Mouse (Mus musculus): ENCODE data around the gene Caln1. TPM values are rescaled to one million over a fixed set of nuclear protein-coding genes. Genes with fewer than 3 reads are reported as not detected.

Caln1 gene
- total and polyA plus RNA-seq, 2 experiments from 2014 or later: not detected

DNA sequence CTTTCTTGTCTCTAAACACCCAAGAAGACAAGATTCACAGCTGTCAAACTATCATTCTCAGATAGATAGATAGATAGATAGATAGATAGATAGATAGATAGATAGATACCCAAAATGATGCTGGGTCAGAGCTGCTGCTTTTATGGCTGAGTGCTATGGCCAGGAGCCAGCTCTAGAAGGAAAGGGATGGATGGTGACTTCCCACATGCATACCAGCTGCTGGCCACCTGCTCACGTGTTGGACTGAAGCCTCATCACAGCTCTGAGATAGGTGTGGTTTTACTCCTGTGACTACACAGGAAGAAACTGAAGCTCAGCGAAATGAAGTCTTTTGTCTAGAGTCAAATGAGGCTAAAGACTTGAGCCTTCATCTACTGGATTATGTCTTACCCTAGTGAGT lies 456.5 kb downstream of the Caln1 start:
- H3K9ac ChIP-seq (replicated peaks; ENCODE audit: low read depth, low read length): no peak overlapping the region

DNA sequence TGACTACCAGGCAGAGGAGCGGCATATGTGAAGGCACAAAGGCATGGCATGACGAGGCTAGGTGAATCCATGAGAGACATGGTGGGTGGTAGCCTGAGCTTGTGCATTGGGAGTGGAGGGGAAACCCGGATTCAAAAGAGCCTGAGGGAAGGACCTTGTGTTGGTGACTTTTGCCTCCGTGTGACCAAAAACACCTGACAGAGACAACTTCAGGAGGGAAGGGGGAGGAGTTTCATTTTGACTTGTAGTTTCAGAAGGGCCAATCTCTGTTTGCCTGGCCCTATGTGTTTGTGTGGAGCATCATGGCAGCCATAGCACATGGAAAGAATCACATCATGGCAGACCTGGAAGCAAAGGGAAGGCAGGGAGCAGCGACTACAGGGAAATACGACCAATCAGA lies 479.3 kb downstream of the Caln1 start:
- Histone ChIP-seq H3K9ac (replicated peaks; ENCODE audit: low read depth, low read length) (no peak overlapping the region), H3K4me1 (ENCODE audit: control insufficient read depth, insufficient read depth) (no peaks in the 10 kb centered on the region), H3K36me3 (replicated peaks; ENCODE audit: control insufficient read depth, insufficient read depth, low read length) (no peaks in the 10 kb centered on the region), H3K4me3 (ENCODE audit: low read depth, low read length) (no peak overlapping the region), H3K4me2 (ENCODE audit: low read depth, low read length) (no peak overlapping the region), H3K9me3 (replicated peaks; ENCODE audit: control insufficient read depth, low read length) (no peaks in the 10 kb centered on the region), H3K27me3 (ENCODE audit: control insufficient read depth, insufficient read depth, low read length) (no peaks in the 10 kb centered on the region), H3K27ac (ENCODE audit: low read depth) (no peak overlapping the region)
- ATAC-seq (ENCODE audit: insufficient read depth, low read depth) (no peak), DNase-seq (ENCODE audit: low spot score) (no peak)
- WGBS: 73% methylated on average over 6 of the region's 6 CpGs
- TF ChIP-seq EP300 (IDR thresholded peaks at IDR 0.05; ENCODE audit: low read depth) (no peak), CTCF (IDR thresholded peaks at IDR 0.05; ENCODE audit: low read depth) (no peak)

More for the DNA sequence above, 456.5 kb downstream of the Caln1 start:
- Histone ChIP-seq H3K4me3 (ENCODE audit: low read depth, low read length) (no peak overlapping the region), H3K27me3 (ENCODE audit: control insufficient read depth, insufficient read depth, low read length) (no peaks in the 10 kb centered on the region), H3K27ac (ENCODE audit: low read depth) (no peak overlapping the region), H3K4me2 (ENCODE audit: low read depth, low read length) (no peak overlapping the region), H3K9me3 (replicated peaks; ENCODE audit: control insufficient read depth, low read length) (no peaks in the 10 kb centered on the region), H3K4me1 (ENCODE audit: control insufficient read depth, insufficient read depth) (no peaks in the 10 kb centered on the region), H3K36me3 (replicated peaks; ENCODE audit: control insufficient read depth, insufficient read depth, low read length) (no peaks in the 10 kb centered on the region)
- ATAC-seq (ENCODE audit: insufficient read depth, low read depth) (no peak), DNase-seq (ENCODE audit: low spot score) (no peak)
- no peak for TF ChIP-seq CTCF (IDR thresholded peaks at IDR 0.05; ENCODE audit: low read depth)
- no peak for TF ChIP-seq EP300 (IDR thresholded peaks at IDR 0.05; ENCODE audit: low read depth)
- 74% methylated on average over 2 of the region's 2 CpGs for WGBS

DNA sequence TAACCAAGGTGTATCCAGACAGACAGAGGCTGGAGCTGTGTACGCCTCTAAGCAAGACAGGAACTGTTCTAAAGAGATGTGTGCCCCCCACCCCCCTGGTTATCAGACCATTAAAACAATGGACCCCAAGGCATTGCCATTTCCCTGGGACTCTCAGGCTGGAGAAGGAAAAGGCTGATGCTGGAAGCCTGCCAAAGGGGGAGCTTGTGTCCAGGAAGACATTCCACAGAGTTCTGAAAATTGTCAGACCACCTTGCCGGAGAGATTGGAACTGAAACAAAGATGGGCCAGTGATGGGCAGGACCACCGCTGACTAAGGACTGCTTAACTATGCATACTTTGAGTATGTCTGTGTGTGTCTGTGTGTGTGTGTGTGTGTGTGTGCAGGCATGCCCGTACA lies 480.4 kb downstream of the Caln1 start:
- TF ChIP-seq EP300 (IDR thresholded peaks at IDR 0.05; ENCODE audit: low read depth) (no peak), CTCF (IDR thresholded peaks at IDR 0.05; ENCODE audit: low read depth) (no peak)
- H3K4me3 ChIP-seq (ENCODE audit: low read depth, low read length): no peak overlapping the region
- H3K36me3 ChIP-seq (replicated peaks; ENCODE audit: control insufficient read depth, insufficient read depth, low read length): no peaks in the 10 kb centered on the region
- no peak for ATAC-seq (ENCODE audit: insufficient read depth, low read depth)
- H3K4me2 ChIP-seq (ENCODE audit: low read depth, low read length): no peak overlapping the region
- H3K27me3 ChIP-seq (ENCODE audit: control insufficient read depth, insufficient read depth, low read length): no peaks in the 10 kb centered on the region
- no peaks in the 10 kb centered on the region for H3K9me3 ChIP-seq (replicated peaks; ENCODE audit: control insufficient read depth, low read length)
- no peak for DNase-seq (ENCODE audit: low spot score)
- WGBS: 35% methylated on average over 4 of the region's 4 CpGs
- no peak overlapping the region for H3K27ac ChIP-seq (ENCODE audit: low read depth)
- H3K9ac ChIP-seq (replicated peaks; ENCODE audit: low read depth, low read length): no peak overlapping the region
- no peaks in the 10 kb centered on the region for H3K4me1 ChIP-seq (ENCODE audit: control insufficient read depth, insufficient read depth)

DNA sequence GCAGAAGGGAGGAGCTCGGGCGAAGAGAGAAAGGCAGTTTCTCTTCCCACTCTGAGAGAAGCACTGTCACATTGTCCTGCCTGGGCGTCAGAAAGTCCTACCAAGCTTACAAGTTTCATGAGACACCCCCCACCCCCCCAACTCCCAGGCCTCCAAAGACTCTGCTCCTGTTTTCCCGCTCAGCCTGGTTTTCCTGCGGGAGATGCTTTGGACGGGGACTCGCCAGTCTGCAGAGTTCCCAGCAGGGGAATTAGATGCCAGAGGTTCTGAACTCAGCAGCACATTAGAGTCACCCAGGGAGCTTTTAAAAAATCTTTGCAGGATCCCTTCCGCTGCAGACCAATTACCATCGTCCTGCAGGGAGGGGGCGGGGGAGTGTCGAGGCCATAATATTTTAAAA lies 482.9 kb downstream of the Caln1 start:
- Histone ChIP-seq H3K4me2 (ENCODE audit: low read depth, low read length) (peak overlapping the region; percentile 33), H3K9ac (replicated peaks; ENCODE audit: low read depth, low read length) (no peak overlapping the region), H3K27me3 (ENCODE audit: control insufficient read depth, insufficient read depth, low read length) (no peaks in the 10 kb centered on the region), H3K4me3 (ENCODE audit: low read depth, low read length) (no peak overlapping the region), H3K9me3 (replicated peaks; ENCODE audit: control insufficient read depth, low read length) (no peaks in the 10 kb centered on the region), H3K4me1 (ENCODE audit: control insufficient read depth, insufficient read depth) (no peaks in the 10 kb centered on the region), H3K27ac (ENCODE audit: low read depth) (no peak overlapping the region), H3K36me3 (replicated peaks; ENCODE audit: control insufficient read depth, insufficient read depth, low read length) (no peaks in the 10 kb centered on the region)
- no peak for TF ChIP-seq EP300 (IDR thresholded peaks at IDR 0.05; ENCODE audit: low read depth)
- no peak for TF ChIP-seq CTCF (IDR thresholded peaks at IDR 0.05; ENCODE audit: low read depth)
- WGBS: 12% methylated on average over 11 of the region's 11 CpGs
- DNase-seq (ENCODE audit: low spot score) (no peak), ATAC-seq (ENCODE audit: insufficient read depth, low read depth) (no peak)

DNA sequence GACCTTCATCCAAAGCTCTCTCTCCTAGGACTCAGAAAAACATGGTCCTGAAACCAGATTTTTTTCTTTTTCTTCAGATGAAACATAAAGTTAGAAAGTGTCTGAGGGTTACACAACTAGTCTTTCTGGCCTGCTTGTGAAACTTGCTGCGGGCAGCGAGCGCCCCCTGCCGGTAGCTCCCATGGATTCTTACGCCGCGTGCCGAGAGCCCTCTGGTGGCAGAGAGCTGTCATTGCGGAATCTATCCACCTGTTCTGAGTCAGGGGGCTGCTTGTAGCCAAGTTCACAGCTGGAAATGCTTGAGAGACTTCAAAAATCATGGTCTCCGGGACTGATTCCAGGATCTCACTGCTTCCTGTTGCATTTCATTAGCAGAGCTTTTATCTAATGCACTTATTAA lies 484.1 kb downstream of the Caln1 start:
- ATAC-seq (ENCODE audit: insufficient read depth, low read depth): peak; percentile 33; the same call in 1 of the 2 replicates
- 1% methylated on average over 10 of the region's 10 CpGs for WGBS
- TF ChIP-seq EP300 (IDR thresholded peaks at IDR 0.05; ENCODE audit: low read depth) (no peak), CTCF (IDR thresholded peaks at IDR 0.05; ENCODE audit: low read depth) (peak; percentile 100)
- Histone ChIP-seq H3K36me3 (replicated peaks; ENCODE audit: control insufficient read depth, insufficient read depth, low read length) (no peaks in the 10 kb centered on the region), H3K4me1 (ENCODE audit: control insufficient read depth, insufficient read depth) (no peaks in the 10 kb centered on the region), H3K27me3 (ENCODE audit: control insufficient read depth, insufficient read depth, low read length) (no peaks in the 10 kb centered on the region), H3K9me3 (replicated peaks; ENCODE audit: control insufficient read depth, low read length) (no peaks in the 10 kb centered on the region), H3K27ac (ENCODE audit: low read depth) (no peak overlapping the region), H3K4me2 (ENCODE audit: low read depth, low read length) (no peak overlapping the region), H3K4me3 (ENCODE audit: low read depth, low read length) (no peak overlapping the region), H3K9ac (replicated peaks; ENCODE audit: low read depth, low read length) (no peak overlapping the region)
- peak; percentile 56 for DNase-seq (ENCODE audit: low spot score)

DNA sequence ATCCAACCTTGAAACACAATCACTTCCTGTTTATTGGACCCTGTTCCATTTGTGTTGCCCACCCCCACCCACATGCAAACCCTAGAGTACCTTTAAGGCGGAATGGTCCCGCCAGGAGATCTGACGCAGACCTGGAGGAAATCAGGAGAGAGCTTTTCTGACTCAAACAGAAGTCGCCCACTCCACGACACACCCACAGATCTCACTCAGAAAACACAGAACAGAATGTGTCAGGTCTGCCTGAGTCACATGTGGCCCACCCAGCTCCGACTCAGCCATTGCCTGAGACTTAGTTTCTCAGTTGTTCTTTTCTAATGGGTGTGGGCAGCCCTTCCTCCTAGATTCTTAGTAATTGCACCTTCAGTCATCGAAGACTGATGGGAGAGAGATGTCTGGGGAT lies 485.2 kb downstream of the Caln1 start:
- no peaks in the 10 kb centered on the region for H3K9me3 ChIP-seq (replicated peaks; ENCODE audit: control insufficient read depth, low read length)
- H3K9ac ChIP-seq (replicated peaks; ENCODE audit: low read depth, low read length): no peak overlapping the region
- H3K27ac ChIP-seq (ENCODE audit: low read depth): no peak overlapping the region
- ATAC-seq (ENCODE audit: insufficient read depth, low read depth) (no peak), DNase-seq (ENCODE audit: low spot score) (no peak)
- 0 out of 2 replicates have a peak, but pooled peaks cover 5% of the 10 kb centered on the region for H3K27me3 ChIP-seq (ENCODE audit: control insufficient read depth, insufficient read depth, low read length)
- no peaks in the 10 kb centered on the region for H3K36me3 ChIP-seq (replicated peaks; ENCODE audit: control insufficient read depth, insufficient read depth, low read length)
- no peak overlapping the region for H3K4me3 ChIP-seq (ENCODE audit: low read depth, low read length)
- 75% methylated on average over 7 of the region's 7 CpGs for whole genome bisulfite sequencing
- no peak overlapping the region for H3K4me2 ChIP-seq (ENCODE audit: low read depth, low read length)
- no peaks in the 10 kb centered on the region for H3K4me1 ChIP-seq (ENCODE audit: control insufficient read depth, insufficient read depth)
- TF ChIP-seq CTCF (IDR thresholded peaks at IDR 0.05; ENCODE audit: low read depth): no peak
- TF ChIP-seq EP300 (IDR thresholded peaks at IDR 0.05; ENCODE audit: low read depth): no peak
